Mouse (Mus musculus): ENCODE data around the gene Tead1.

Gene Tead1

DNA sequence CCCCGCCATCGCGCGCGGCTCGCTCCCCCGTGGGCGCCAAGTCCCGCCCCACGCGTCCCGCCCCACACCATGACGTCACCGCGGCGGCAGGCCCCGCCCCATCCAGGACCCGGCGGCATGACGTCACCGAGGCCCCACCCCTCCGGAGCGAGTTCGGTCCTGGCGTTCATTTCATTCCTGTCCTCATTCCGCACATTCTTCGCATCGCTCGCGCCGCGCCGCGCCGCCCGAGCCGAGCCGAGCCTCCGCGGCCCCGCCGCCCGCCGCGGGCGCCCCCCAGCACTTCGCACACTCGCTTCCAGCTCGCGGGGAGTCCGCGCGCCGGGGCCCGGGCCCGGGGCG lies at the start of gene Tead1:
TSS of gene Tead1 (plus strand) at position 148 of the 342 bp plus-strand sequence.
- DNase-seq (ENCODE audit: extremely low spot score): peak; percentile 96

DNA sequence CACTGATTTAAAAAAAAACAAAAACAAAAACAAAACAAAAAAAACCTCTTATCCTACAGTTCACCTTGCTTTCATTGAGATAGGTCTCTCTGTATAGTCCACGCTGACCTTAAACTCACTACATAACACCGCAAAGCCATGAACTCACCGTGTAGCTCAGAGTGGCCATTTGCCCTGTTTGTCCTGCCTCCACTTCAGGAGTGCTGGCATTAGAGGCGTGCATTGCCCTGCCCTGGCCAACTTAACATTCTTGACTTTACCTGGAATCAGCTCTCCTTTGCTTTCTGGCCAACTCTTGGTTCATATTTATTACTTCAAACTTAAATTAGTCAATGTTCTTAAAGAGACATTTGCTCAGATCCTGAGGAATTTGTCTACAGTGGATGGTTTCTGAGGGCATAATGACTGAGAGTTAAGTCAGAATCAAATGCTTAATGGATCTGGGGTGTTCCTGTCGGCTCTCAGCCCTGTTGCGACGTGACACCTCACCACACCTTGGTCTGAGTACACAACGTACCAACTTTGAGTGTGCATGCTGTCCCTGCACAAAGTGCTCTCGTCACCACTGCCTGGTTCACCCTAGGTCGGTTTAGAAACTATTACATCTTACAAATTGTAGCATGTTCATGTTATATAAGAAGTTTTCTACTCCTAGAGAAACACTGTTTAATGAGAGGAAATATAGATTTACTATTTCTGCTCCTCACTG lies 44.5 kb upstream of the Tead1 start:
- no peak for DNase-seq (ENCODE audit: extremely low spot score)

DNA sequence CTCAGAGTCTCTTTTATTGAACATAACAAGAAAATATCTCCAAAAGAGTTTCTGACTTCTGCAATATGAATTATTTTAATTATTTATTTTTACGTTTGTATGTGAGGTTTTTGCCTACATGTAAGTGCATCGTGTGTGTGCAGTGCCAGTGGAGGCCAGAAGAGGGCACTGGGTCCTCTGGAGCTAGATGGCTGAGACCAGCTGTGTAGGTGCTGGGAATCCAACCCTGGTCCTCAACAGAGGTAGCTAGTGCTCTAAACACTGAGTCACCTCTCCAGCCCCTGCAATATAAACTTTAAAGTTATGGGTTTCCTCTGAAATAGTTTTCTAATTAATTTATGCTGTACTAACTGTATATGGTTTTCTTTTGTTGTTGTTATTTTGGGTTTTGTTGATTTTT lies 43.2 kb upstream of the Tead1 start:
- DNase-seq (ENCODE audit: extremely low spot score): no peak

DNA sequence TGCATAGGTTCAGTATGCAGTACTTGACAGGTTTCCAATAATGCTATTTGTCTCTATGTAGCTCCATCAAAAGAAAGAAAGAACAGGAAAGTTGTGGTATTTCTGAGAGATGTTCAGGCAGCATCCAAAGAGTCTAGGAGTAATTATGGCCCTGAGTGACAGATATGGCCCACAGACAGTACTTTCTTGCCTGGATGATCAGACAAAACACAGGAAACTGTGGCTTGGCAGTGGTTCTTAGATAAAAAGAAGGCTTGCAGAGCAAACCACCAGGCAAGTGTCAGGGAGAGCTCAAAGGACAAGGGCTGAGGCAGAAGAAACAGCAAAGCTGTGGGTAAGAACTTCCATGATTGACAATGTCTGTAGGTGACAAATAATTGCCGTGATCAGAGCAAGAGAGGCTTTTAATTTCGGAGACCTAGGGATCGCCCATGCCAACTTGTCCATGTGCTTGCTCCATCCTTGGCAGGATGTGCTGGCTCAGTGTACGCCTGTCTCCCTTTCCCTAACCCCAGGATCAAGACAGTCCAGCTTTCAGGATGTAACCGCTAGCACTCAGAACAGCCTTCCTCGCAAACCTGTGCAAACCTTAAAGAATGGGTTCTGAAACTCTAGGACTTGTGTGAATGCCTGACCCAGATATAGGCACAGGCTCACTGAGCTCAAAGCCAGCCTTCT lies 35.1 kb upstream of the Tead1 start:
- no peak for DNase-seq (ENCODE audit: extremely low spot score)

DNA sequence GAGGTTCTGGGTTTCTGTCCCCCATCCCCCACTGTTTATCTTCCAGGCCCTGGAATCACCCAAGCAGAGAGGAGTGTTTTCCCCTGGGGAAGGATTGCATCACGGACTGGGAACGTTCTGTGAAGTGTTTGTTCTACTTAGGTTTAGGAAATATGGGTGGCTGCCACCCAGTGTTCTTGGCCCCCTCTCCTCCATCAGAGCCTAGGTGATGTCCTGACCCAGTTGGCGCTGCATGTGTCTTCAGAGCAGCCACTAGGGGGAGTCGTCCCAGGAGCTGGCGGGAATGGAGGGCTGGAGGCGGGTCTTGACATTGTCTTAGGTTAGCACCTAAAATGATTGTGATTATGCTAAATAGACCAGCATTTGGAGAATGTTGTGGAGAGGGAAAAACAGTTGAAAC lies 34.4 kb upstream of the Tead1 start:
- DNase-seq (ENCODE audit: extremely low spot score): no peak

DNA sequence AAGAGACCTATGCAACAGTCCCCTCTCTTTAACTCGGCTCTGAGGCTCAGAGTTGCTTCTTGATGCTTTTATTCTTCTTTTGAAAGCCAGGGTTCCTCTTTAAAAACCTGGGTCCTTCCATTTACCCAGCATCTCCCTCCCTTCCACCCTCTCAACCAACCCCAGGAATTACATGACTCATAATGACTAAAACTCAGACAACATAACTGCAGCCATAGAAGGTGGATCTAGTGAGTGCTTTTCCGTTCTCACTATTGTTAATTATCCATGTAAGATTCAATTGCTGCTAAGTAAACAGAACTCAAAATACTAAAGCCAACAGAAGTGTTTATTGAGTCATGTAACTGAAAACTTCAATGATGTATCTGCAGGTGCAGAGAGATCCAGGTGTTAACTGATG lies 33.4 kb upstream of the Tead1 start:
- DNase-seq (ENCODE audit: extremely low spot score): no peak

DNA sequence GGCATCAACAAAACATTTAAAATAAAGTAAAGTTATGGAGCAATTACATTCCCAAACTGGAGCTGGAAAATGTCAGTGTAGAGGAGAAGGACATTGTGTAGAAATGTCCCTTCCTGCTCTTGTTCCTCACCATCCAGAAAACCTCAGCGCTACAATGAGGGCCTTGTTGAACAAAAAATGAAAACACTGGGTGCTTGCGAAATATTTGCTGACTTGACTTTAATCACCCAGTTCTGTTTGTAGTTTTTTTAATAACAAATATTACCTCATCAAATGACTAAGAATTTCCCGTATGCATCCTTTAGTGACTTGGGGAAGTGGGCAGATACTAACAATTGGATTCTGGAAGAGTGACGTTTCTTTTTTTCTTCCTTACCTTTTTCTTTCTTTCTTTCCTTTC lies 31.7 kb upstream of the Tead1 start:
- no peak for DNase-seq (ENCODE audit: extremely low spot score)

DNA sequence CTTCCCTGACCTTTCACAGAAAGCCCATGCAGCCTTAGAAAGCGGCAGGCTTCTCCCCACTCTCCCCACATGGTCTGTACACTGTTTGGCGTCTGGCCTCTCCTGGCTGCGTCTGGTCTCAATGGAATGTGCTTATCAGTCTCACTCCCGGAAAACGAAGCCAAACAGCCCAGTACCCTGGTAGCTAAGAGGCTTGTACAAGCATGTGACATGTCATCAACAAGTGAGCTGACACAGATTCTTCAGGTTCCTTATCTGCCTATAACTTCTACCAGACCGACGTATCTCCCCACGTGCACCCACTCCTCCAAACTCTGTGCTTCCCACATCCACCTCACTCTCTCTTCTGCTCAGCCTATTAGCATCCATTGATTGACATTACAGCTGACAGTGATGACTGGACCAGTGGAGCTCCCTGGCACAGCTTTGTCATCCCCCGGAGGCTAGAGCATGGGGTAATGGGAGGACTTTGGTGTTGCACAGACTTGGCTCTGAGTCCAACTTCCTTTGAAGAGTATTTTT lies 22.9 kb upstream of the Tead1 start:
- peak; percentile 37 for DNase-seq (ENCODE audit: extremely low spot score)

DNA sequence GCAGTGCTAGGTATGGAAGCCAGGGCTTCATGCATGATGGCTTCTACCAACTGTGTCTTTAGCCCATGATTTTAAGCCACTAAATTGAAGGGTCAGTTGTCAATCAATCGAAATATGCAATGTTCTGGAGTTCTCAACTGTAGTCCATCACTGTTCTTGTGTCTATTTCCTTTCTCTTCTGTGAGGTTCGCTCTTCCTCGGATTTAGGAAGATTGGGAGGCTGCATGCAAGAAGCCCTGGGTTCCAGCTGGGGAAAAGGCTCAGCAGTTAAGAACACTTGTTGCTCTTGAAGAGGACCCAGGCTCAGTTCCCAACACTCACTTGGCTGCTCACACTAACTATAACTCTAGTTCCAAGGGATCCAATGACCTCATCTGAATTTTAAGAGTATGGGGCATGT lies 20.2 kb upstream of the Tead1 start:
- DNase-seq (ENCODE audit: extremely low spot score): no peak

DNA sequence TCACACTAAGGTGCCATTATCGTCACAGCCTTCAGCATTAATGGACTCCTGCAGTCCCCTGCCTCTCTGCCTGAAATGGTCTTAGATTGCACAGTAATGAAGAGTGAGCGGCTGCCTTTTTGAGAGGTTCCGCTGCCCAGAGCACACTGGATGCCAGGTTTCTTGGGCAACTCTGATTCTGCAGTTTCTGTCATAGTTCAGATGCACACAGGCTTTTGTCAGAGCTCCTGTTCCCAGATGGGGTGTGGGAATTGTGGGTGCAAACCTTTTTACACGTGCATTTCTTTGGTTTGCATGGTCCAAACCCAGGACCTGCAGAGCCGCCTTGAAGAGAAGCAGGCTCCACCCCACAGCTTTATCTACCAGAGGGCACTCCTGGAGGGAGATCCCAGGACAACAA lies 19.3 kb upstream of the Tead1 start:
- DNase-seq (ENCODE audit: extremely low spot score): no peak

DNA sequence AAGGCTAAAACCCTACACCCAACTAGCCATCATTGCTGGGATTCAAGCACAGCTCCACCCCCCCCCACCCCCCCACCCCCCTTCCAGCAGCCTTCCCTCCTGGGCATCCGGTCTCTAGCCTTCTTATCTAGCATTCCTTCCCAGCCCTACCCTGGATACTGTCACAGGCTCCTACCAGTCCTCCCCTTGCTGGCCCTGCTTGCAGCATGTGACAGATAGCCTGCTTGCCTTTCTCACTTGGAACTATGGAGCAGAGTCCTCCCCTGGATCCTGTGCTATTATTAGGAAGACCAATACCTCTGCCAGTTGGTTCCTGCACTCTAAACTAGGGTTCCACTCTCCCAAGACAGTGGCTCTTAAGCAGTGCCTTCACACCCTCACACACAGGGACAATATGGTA lies 18.8 kb upstream of the Tead1 start:
- peak; percentile 30 for DNase-seq (ENCODE audit: extremely low spot score)

DNA sequence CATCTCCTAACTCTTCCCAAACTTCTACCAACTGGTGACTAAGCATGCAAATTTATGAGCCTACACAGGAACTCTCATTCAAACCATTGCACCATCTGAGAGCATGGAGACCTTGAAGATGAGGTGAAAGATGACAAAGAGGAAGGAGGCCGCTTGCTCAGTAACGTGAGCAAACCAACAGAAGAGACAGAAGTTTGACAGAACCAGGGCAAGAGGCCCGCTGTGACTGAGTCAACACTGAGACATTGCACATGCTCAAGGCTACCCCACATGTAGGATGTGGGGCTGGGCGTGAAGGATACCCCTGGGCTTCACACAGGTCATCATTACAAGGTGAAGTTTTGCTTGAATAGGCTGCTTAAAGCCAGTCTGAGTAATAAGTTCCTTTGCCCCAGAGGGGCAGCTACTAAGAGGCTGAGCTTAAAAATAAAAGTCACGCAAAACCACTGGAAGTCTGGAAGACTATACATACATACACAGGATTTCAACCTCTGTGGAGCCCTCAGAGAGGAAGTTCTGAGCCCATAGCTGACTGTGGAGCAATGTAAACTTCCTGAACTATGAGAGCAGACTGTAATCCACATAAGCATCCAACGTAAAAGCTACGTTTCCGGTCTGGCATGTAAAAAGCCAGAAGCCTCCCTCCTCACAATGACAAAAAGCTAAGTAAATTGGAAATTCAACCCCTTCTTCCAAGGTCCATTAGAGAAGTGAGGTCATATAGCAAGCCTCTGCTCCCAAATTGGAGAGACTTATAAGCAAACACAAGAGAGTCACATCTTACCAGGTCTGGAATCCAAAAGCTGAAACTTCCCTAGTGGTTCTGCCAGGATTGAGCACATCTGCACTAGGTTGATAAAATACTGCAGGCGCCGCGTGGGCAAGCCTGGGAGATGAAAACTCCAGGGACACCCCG lies 16.5 kb upstream of the Tead1 start:
- DNase-seq (ENCODE audit: extremely low spot score): no peak

DNA sequence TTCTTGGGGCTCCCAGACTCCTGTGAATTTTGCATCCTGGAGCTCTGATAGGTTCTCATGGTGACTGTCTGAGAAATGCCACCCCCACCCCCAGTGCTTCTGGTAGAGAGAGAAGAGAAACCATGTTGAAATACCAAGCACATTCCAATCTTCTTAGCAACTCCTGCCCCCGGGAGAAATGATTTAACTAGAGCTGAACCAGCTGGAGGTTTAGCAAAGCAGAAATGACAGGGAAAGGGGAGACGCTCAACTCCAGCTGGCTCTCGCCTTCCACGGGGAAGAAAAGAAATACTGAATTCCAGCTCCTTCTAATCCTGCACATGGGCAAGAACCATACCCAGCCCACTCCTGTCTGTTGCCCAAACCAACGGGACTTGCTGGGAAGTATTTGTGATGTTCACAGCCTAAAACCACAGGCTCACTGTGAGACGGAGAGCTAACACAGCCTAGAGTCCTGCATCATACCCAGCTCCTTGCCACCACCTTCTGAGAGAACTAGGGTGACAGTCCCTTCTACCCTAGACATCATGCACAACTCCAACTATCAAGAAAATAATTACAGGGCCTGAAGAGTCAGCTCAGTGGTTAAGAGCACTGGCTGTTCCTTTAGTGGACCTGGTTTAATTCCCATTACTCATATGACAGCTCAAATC lies 15.7 kb upstream of the Tead1 start:
- DNase-seq (ENCODE audit: extremely low spot score): peak; percentile 46

DNA sequence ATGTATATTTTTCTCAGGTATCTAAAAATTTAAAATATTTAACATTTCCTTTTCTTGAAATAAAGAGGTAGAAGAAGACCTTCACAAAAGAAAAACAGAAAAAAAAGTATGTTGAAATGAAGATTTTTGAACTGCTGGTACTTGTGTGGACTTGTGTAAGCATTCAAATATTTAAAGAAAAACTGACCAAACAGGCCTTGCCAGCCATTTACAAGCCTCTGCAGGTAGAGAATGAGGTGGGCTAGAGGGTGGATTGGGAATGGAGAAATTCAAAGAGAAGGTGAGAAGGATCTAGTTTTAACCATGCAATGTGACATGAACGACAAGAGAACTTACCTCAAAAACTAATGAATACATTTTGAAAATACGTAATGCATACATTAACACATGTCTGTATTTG lies 9.1 kb upstream of the Tead1 start:
- DNase-seq (ENCODE audit: extremely low spot score): no peak

DNA sequence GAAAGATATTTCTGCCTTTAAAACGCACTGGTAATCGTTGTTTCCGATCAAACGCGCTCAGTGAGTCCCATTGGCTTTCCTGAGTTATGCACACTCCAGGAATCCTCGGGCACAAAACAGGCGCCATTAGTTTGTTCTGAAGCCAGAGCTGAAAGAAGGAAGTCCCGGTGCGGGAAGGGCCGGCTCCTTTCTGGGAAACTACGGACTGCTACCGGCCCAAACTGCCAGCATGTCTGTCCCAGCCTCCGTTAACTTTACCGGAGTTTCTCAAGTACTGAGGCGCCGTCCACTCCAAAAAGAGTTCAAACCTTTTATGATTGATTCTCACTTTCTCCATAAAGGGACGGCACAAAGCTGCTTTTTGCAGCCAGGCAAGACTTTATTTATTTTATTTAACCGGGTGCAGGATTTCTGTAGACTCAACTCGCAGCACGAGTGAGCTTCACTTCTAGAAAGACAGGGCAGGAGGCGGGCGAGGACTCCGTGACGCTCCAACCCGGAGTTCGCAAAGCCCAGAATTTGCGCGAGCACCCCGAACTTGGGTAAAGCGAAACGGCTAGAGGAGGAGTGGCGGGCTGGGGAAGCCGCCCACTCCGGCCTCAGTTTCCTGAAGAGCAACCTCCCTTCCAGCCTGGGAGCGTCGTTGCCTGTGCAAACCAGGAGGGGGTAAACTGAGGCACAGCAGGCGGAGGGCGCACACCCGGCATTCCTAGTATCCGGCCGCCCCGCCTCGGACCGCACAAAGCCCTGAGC lies 524 bp upstream of the Tead1 start:
- DNase-seq (ENCODE audit: extremely low spot score): peak; percentile 73

DNA sequence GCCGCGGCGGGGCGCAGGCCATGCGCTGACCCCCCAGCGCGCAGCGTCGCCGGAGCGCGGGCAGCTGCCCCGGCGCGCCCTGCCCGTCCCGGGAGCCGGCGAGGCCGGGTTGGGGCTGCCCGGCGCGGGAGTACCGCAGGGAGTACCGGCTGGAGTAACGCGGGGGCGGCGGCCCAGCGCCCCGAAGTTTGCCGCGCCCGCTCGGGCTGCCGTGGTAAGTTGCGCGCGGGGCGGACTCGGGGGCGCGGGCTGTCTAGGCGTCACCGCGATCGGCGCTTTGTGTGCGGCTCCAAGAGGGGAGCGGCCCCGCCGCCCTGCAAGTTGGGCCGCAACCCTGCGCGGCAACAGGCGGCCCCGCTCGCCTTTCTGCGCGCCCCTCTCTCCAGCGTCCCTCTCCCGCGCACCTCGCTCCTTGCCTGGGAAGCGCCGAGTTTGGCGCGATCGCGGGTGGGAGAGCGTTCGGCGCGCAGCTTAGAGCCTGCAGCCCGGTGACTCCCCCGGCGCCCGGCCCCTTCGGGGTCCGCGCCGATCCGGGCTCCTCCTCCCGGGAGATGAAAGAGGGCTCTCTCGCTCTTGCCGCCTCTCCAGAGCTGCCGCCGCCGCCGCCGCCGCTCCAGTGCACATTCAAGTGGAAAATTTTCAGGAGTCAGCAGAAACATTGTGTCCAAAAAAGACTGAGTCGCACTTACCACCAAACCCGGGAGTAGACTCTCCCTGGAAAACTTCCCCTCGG lies 561 bp downstream of the Tead1 start:
- DNase-seq (ENCODE audit: extremely low spot score): peak; percentile 86

DNA sequence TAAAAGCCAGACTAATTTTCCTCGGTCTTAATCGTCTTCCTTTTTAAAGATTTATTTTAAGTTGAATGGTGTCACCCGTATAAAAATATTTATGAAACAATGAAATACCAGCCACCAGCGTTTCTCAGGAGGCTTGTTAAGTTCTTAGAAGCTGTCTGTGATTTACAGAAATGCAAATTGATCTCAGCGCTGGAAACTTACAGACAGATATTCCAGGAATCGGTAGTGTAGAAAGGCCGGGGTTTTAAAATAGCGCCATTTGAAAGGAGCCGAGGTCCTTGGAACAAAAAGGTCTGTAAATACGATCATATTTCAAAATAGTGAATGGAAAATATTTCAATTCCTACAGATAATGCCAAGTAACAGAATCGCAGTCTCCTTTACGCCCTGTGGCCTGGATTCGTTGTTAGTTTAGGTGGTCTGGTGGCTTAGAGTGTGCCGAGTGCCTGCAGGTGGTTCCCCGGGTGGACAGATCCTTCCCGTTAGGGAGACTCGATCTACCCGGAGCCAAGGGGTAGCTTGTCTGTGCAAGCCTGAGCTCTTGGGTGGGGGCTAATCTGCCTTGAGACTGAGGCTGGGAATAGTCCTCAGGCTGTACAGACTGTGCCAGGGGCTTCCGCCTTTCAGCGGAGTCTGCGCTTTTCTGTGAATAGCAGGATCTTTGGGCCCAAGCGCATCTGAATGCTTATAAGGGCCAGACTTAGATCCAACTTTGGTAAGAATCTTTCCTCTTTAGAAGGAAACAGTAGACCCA lies 1.6 kb downstream of the Tead1 start:
- DNase-seq (ENCODE audit: extremely low spot score): peak; percentile 65

DNA sequence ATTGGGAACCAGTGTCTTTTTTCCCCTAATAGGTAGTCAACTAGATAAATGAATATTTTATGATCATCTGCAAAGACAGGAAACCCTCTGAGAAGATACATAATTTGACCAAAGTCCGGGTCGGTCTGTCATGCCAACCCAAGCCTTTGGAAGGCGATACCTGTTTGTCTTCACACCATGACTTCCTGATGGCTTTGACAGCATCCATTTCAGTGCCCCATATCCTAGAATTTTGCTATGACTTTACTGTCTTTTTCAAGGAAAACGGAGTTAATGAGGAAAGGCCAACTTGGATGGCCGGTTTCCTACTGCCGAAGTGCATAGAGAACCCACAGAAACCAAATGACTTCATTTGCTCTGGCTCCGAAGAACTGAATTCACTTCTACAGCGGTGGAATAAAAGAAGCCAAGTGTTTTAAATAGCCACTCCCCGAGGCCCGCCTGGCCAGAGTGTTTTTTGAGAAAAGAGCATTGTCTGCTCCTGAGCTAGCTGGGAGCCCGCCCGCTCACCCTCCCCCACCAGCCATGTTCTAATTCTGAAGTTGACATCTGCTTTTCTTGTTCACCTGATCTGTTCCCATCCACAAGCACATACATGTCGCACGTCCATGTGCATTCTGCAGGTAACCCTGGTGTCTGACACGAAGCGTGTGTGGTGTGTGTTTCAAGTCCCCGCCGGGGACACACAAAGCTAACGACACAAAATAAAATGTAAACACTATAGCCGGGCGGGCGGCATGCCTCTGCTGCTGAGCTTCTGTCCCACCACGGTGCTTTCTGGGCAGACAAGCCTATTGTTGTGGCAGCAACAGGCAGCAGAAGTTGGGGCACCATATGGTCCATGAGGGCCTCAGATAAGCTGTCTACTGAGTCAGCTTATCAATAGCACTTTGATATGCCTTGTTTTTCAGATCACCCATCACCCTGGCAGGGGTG lies 5.8 kb downstream of the Tead1 start:
- DNase-seq (ENCODE audit: extremely low spot score): peak; percentile 63

DNA sequence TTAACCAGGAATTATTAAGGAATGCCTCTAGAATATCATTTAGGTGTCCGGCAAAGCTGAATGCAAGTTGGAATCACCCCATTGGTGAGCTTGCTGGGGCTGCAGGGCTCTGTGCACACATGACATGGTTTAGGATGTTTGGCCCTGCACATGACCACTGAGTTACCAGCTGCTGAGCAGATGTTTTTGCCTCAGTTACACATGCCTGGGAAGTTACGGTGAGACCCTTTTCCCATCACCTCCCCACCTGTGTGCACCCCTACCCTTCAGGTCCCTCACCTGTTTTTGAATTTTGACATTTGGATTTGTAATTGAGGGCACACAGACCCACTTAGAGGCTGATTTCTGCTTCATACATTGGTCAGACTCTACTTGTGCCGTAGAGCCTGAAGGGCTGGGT lies 6.9 kb downstream of the Tead1 start:
- no peak for DNase-seq (ENCODE audit: extremely low spot score)
